Mouse (Mus musculus) erythroblast, embryonic 14.5 days (primary cell): Measurements from ENCODE around the gene BC049715. TPM values are rescaled to one million over a fixed set of nuclear protein-coding genes. Genes with fewer than 3 reads are reported as not detected.
A peak's percentile ranks its signal among the peaks of the same experiment; 100 is the strongest.

Experiments used
- H3K27me3 ChIP-seq: 2 replicates; pipeline ENCODE4 v1.6.1; 2012; ENCODE audit warnings: inconsistent platforms; ENCODE audit not compliant: control insufficient read depth
- H3K36me3 ChIP-seq: 2 replicates; pipeline ENCODE4 v1.6.1; 2012; ENCODE audit warnings: mild to moderate bottlenecking, inconsistent platforms; ENCODE audit not compliant: control insufficient read depth
- H3K4me1 ChIP-seq: 2 replicates; pipeline ENCODE4 v1.6.1; 2012; ENCODE audit warnings: inconsistent platforms; ENCODE audit not compliant: control insufficient read depth
- H3K4me3 ChIP-seq: replicated peaks from 2 replicates; pipeline ENCODE3; 2012; ENCODE audit warnings: moderate library complexity, mild to moderate bottlenecking, inconsistent platforms
- H3K9me3 ChIP-seq: 2 replicates; pipeline ENCODE4 v1.6.1; 2012; ENCODE audit warnings: low read length, inconsistent platforms, mixed read lengths; ENCODE audit not compliant: control insufficient read depth
- GATA1 ChIP-seq: IDR thresholded peaks from 2 replicates; pipeline ENCODE4 v1.6.1; 2012; ENCODE audit warnings: low read length, inconsistent platforms, mixed read lengths
- TAL1 ChIP-seq: IDR thresholded peaks from 3 replicates; pipeline ENCODE4 v1.6.1; 2012; ENCODE audit warnings: low read length, inconsistent platforms, mixed read lengths
- polyA plus RNA-seq: library from polyadenylated mRNA; stranded (reverse); fragments of >175 nt; gene quantifications from 2 replicates; pipeline ENCODE4 v1.2.3, GENCODE M21; 2012

The BC049715 gene
- polyA plus RNA-seq, 1 experiment, result 0.59 TPM

DNA sequence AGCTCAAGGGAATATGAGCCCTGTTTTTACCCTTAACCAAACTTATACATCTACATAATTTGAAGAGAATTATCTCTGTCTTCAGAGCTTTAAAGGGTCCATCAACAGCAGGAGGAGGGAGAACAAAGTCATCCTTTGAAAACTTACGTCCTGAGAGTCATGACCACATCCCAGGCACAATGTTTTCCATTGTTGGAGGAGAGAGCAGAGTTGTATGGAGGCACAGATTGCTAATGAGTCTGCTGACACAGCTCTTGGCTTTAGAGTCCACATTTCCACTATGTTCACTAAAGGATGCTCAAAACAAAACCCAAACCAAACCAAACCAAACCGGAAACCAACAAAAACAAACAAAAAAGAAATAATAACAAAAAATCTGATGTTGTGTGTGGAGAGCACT lies 17.5 kb downstream of the BC049715 start:
- Histone ChIP-seq H3K9me3 (no peaks in the 10 kb centered on the region), H3K27me3 (no peaks in the 10 kb centered on the region), H3K36me3 (peaks cover 44% of the 10 kb centered on the region), H3K4me1 (peaks cover 23% of the 10 kb centered on the region), H3K4me3 (no peak overlapping the region)
- TF ChIP-seq TAL1 (no peak), GATA1 (no peak)

- no peak for TF ChIP-seq GATA1
- TF ChIP-seq TAL1, result no peak
- Histone ChIP-seq H3K9me3 (no peaks in the 10 kb centered on the region), H3K4me1 (peaks cover 28% of the 10 kb centered on the region), H3K36me3 (peaks cover 54% of the 10 kb centered on the region), H3K27me3 (no peaks in the 10 kb centered on the region), H3K4me3 (no peak overlapping the region)
Observed at GRCm38 (mm10) chr6:136845706-136846480, 18.5 kb downstream of the BC049715 start.

GRCm38 (mm10) chr6:136847267-136847666 lies 19.8 kb downstream of the BC049715 start:
- Histone ChIP-seq H3K27me3 (no peaks in the 10 kb centered on the region), H3K36me3 (peaks cover 62% of the 10 kb centered on the region), H3K4me1 (peaks cover 30% of the 10 kb centered on the region), H3K9me3 (no peaks in the 10 kb centered on the region), H3K4me3 (no peak overlapping the region)
- TF ChIP-seq GATA1 (no peak), TAL1 (no peak)

- H3K4me3 ChIP-seq, result no peak overlapping the region
- H3K4me1 ChIP-seq, result peaks cover 33% of the 10 kb centered on the region
- H3K36me3 ChIP-seq, result peaks cover 68% of the 10 kb centered on the region
- TF ChIP-seq TAL1 (no peak), GATA1 (no peak)
- no peaks in the 10 kb centered on the region for H3K9me3 ChIP-seq
- no peaks in the 10 kb centered on the region for H3K27me3 ChIP-seq
Observed at GRCm38 (mm10) chr6:136847790-136848189, 20.4 kb downstream of the BC049715 start.

- H3K36me3 ChIP-seq, result peaks cover 74% of the 10 kb centered on the region
Observed at GRCm38 (mm10) chr6:136848399-136848798, 21.0 kb downstream of the BC049715 start.

GRCm38 (mm10) chr6:136848971-136849370 lies 21.5 kb downstream of the BC049715 start:
- H3K36me3 ChIP-seq, result peaks cover 79% of the 10 kb centered on the region

More at GRCm38 (mm10) chr6:136848399-136848798, 21.0 kb downstream of the BC049715 start:
- no peaks in the 10 kb centered on the region for H3K9me3 ChIP-seq
- TF ChIP-seq GATA1 (no peak), TAL1 (no peak)
- H3K27me3 ChIP-seq, result no peaks in the 10 kb centered on the region
- no peak overlapping the region for H3K4me3 ChIP-seq
- H3K4me1 ChIP-seq, result peaks cover 38% of the 10 kb centered on the region

GRCm38 (mm10) chr6:136850267-136850666 lies 22.8 kb downstream of the BC049715 start:
- no peak overlapping the region for H3K4me3 ChIP-seq
- TF ChIP-seq GATA1, result no peak
- no peak for TF ChIP-seq TAL1
- peaks cover 56% of the 10 kb centered on the region for H3K4me1 ChIP-seq
- H3K9me3 ChIP-seq, result no peaks in the 10 kb centered on the region
- peaks cover 92% of the 10 kb centered on the region for H3K36me3 ChIP-seq
- no peaks in the 10 kb centered on the region for H3K27me3 ChIP-seq

More at GRCm38 (mm10) chr6:136848971-136849370, 21.5 kb downstream of the BC049715 start:
- TF ChIP-seq TAL1 (no peak), GATA1 (no peak)
- Histone ChIP-seq H3K4me3 (no peak overlapping the region), H3K27me3 (no peaks in the 10 kb centered on the region), H3K4me1 (peaks cover 43% of the 10 kb centered on the region), H3K9me3 (no peaks in the 10 kb centered on the region)

DNA sequence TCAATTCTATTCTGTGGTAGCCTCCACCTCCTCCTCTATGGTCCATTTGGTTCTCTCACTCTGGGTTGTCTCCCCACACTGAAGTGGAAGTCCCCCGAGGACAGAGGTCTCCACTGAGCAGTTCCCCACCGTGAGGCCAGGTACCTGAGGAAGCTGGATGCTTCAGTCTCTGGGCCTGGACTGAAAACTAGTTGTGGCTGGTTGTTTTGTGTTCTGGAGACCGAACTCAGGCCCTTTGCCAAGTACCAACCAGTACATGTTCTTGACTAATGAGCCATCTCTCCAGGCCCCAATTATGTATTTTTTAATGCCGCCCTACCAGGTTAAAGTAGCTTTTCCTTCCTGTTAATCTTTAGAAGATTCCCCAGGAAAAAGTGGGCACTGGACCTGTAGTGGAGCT lies 24.9 kb downstream of the BC049715 start:
- H3K4me3 ChIP-seq, result no peak overlapping the region
- H3K4me1 ChIP-seq, result peaks cover 61% of the 10 kb centered on the region
- H3K9me3 ChIP-seq, result no peaks in the 10 kb centered on the region
- TF ChIP-seq GATA1 (no peak), TAL1 (no peak)
- no peaks in the 10 kb centered on the region for H3K27me3 ChIP-seq
- H3K36me3 ChIP-seq, result peaks cover 85% of the 10 kb centered on the region

DNA sequence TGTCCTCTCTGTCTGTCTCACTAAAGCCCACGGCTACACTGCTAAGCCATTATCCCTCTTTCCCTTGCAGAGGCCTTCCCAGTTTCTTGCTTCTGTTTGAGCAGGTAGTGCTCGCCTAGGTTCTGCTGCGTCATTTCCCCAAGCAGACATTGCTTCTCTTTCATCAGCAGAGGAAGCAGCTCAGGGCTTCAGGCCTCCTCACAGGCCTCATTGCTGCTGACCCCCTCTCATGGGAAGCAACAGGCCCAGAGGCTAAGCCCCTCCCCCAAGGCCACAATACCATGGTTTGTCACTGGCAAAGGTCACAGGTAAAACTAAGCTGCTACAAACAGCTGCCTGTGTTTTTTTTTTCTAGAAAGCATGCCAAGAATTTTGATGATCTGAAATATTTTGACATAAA lies 25.3 kb downstream of the BC049715 start:
- no peaks in the 10 kb centered on the region for H3K9me3 ChIP-seq
- H3K4me1 ChIP-seq, result peaks cover 62% of the 10 kb centered on the region
- peak overlapping the region; percentile 70 for H3K4me3 ChIP-seq
- no peaks in the 10 kb centered on the region for H3K27me3 ChIP-seq
- peaks cover 81% of the 10 kb centered on the region for H3K36me3 ChIP-seq
- TF ChIP-seq TAL1 (no peak), GATA1 (no peak)
